Mouse (Mus musculus) bone marrow, adult 2 months (tissue): Measurements from ENCODE around the gene Kalrn.

Experiments used
- CTCF ChIP-seq: fragments of 200-500 bp; IDR thresholded peaks from 2 replicates; pipeline ENCODE4 v1.5.1; 2011; ENCODE audit warnings: low read length, control low read depth; ENCODE audit not compliant: control insufficient read depth, insufficient read depth
- POLR2A ChIP-seq: fragments of 200-500 bp; IDR thresholded peaks from 2 replicates; pipeline ENCODE4 v1.6.1; 2011; ENCODE audit warnings: low read depth, mild to moderate bottlenecking, control low read depth, low read length, borderline replicate concordance; ENCODE audit not compliant: control insufficient read depth

DNA sequence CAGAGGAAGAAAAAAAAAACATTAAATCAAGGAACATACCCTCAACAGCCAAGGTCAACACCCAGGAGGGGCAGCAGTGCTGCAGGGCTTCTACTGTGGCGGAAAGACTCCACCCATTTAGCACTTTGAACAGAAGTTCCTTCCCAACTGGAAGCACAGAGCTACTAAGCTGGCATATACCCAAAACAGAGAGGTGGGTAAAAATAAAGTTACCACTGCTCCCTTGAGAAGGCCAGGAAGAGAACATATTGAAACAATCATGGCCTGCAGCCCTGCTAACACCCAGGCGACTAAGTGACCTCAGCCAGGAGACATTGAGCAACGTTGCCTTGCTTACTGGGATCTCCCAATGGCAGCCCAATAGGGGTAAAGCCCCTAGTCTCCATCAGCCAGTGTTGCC lies 79.4 kb downstream of the Kalrn start:
- TF ChIP-seq CTCF (no peak), POLR2A (no peak)
